Mouse (Mus musculus) frontal cortex, postnatal 14 days (tissue): ENCODE measurements around the gene Zdhhc6.
A peak's percentile ranks its signal among the peaks of the same experiment; 100 is the strongest.

Experiments used
- DNase-seq, 2 experiments: peaks; one replicate each; pipeline ENCODE4 v3.0.0; 2022; ENCODE audit warnings: low spot score in 2 of 2

Gene Zdhhc6

GRCm38 (mm10) chr19:55315452-55316108 is at the start of gene Zdhhc6:
Gene Zdhhc6, minus strand, starts transcription at chr19:55316032.
- peak; percentile 67 to 71 for DNase-seq

GRCm38 (mm10) chr19:55362606-55363005 is 46.8 kb upstream of the Zdhhc6 start:
- peak in 1 of 2 experiments; percentile 25 for DNase-seq

- DNase-seq, result no peak
Observed at GRCm38 (mm10) chr19:55350673-55351378, 35.0 kb upstream of the Zdhhc6 start.

DNA sequence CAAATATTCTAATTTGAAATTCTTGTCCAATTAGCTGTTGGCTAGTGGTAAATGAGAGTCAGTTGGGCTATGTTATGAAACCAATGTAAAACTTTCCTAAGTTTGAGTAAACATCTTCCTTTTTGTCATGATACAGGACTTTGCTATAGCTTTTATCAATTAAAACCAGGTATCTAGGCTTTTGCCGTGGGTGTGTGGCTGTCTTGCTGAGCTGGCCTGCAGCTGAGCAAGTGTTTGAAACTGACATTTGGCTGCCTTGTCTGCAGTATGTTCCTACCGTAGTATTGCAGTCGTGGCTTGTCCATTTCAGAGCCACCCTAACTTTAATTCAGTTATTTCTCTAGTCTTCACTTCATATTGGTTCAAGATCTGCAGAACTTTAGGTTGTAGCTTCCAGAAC is 32.4 kb upstream of the Zdhhc6 start:
- DNase-seq, result no peak

- DNase-seq, result no peak
Observed at GRCm38 (mm10) chr19:55343274-55343673, 27.4 kb upstream of the Zdhhc6 start.

GRCm38 (mm10) chr19:55342423-55342822 is 26.6 kb upstream of the Zdhhc6 start:
- no peak for DNase-seq

- no peak for DNase-seq
Observed at GRCm38 (mm10) chr19:55341377-55341776, 25.5 kb upstream of the Zdhhc6 start.

GRCm38 (mm10) chr19:55340521-55340920 is 24.7 kb upstream of the Zdhhc6 start:
- no peak for DNase-seq

- no peak for DNase-seq
Observed at GRCm38 (mm10) chr19:55337664-55338063, 21.8 kb upstream of the Zdhhc6 start.

GRCm38 (mm10) chr19:55337066-55337465 is 21.2 kb upstream of the Zdhhc6 start:
- DNase-seq, result no peak

GRCm38 (mm10) chr19:55336441-55336840 is 20.6 kb upstream of the Zdhhc6 start:
- DNase-seq, result no peak

DNA sequence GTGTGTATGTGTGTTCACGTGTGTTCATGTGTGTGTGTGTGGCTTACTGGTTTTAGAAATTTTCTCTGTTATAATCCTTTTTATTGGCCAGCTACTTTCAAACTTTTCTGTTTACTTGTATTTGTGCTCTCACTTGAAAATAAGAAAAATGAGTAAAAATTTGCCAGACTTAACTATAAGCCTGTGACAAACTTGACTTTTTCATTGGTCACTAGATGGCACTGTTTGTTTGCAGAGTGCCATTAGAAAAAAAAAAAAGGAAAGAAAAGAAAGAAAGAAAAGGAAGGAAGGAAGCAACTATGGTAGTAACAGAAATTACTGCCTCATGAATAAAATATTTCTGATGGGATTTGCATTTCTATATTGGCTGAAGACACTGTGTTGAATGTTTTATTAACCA is 20.0 kb upstream of the Zdhhc6 start:
- DNase-seq, result no peak

- DNase-seq, result peak; percentile 31 to 70
Observed at GRCm38 (mm10) chr19:55332641-55333268, 16.9 kb upstream of the Zdhhc6 start.

- DNase-seq, result no peak
Observed at GRCm38 (mm10) chr19:55331776-55332175, 15.9 kb upstream of the Zdhhc6 start.

GRCm38 (mm10) chr19:55327510-55327909 is 11.7 kb upstream of the Zdhhc6 start:
- no peak for DNase-seq

DNA sequence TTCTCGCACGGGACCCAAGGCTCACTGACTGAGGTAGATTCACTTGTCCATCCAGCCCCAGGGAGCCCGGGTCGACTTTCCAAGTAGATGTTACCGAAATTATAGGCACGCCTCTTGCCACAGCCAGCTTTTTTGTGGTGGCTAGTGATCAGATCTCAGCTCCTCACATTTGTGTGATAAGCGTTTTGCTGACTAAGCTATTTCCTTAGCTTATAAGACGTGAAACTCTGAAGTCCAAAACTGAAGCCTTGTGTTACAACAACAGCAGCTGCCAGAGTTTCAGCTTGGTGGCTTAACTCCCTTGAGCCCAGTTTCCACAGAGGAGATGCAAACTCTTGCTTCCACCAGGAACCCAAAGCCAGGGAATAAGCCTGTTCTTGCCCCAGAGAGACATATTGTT is 6.8 kb upstream of the Zdhhc6 start:
- no peak for DNase-seq

DNA sequence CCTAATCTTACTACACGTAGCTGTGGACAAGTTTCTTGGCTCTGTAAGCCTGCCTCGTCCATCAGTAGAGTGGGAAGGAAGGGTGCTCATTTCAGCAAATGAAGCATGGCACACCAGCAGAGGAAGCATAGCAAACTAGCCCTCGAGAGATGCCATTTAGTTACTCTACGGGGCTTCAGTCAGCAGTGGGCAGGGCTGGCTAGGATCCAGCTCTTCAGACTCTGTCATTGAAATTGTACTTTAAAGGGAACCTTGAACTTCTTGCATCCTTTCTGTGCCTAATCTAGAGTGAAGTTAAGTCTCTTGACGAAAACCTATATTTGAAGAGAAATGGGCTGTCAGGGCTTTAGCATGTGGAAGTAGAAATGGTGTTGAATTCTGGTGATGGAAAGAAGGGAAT is 3.7 kb upstream of the Zdhhc6 start:
- no peak for DNase-seq

- DNase-seq, result no peak
Observed at GRCm38 (mm10) chr19:55319036-55319435, 3.2 kb upstream of the Zdhhc6 start.

- no peak for DNase-seq
Observed at GRCm38 (mm10) chr19:55316901-55317300, 1.1 kb upstream of the Zdhhc6 start.

DNA sequence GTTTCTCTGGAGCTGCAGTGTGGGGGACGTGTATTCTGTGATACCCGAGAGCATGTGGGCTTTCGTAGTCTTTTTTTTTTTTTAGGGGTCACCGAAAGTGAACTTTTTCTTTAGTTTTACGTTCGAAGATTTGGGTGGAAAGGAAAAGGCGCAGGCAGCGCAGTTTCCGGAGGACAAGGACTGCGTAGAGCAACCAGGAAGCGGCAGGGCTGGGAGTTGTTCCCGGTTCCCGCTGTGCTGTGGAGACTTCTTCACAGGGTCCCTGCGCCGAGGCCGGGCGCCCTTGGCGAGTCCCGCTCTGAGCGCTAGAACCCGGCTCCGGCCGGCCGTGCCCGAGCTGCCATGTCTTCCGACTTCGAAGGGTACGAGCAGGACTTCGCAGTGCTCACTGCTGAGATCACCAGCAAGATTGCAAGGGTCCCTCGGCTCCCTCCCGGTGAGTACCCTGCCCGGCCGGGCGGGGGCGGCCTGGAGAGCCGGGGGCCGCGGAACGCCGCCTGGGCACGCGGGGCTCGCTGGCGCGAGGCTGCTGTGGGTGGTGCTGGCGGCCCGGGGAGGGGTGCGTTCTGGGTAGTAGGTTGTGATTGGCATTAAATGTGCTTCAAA is 380 bp upstream of the Zdhhc6 start, which contains the start of gene Vti1a:
Vti1a (plus strand) TSS at position 187 of the 606 bp plus-strand sequence.
- peak; percentile 76 to 81 for DNase-seq

DNA sequence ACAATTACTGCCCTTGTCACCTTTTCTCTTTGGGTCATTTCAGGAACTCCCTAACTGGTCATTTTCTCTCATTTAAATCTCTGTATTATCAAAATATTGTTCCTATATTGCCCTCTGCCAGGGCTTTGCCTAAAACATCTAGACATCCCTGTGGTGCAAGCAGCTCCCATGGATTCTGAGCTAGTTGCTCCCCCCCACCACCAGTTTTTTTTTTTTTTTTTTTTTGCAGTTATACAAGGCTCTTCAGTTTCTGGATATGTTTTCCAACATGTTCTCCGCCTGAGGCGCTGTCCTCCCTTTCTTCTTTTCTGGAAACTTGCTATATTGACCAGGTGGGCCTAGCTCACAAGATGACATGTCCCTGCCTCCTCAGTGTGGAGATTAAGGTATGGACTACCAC is 2.2 kb downstream of the Zdhhc6 start:
- DNase-seq, result no peak

DNA sequence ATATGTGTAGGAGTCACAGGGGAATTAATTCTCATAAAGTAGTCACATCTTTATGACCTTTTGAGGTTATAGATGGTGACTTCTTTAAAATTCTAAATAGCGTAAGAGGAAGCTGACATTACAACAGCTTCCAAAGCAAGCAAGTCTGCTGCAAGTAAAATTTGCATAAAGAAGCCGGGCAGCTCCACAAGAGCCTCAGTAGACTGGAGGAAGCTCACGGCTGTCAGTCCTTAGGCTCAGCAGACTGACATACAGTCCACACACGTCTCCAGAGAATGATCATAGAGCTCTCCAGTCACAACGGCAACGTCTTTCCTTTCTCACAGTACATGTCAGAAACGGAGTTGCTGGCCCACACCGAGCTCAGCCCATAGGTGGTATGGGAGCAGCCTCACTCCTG is 4.0 kb downstream of the Zdhhc6 start:
- DNase-seq, result no peak
